Mouse (Mus musculus): ENCODE data around the gene Rbak. TPM values are rescaled to one million over a fixed set of nuclear protein-coding genes. Genes with fewer than 3 reads are reported as not detected.
"Not testable (repeated sequence)": the region's sequence is repeated elsewhere in the genome, so short reads cannot be mapped to it uniquely, and the experiment has no call there.

Gene Rbak
- polyA plus RNA-seq (2012; rRNA removed) = 5.0 and 5.2 TPM in 2 replicates

DNA sequence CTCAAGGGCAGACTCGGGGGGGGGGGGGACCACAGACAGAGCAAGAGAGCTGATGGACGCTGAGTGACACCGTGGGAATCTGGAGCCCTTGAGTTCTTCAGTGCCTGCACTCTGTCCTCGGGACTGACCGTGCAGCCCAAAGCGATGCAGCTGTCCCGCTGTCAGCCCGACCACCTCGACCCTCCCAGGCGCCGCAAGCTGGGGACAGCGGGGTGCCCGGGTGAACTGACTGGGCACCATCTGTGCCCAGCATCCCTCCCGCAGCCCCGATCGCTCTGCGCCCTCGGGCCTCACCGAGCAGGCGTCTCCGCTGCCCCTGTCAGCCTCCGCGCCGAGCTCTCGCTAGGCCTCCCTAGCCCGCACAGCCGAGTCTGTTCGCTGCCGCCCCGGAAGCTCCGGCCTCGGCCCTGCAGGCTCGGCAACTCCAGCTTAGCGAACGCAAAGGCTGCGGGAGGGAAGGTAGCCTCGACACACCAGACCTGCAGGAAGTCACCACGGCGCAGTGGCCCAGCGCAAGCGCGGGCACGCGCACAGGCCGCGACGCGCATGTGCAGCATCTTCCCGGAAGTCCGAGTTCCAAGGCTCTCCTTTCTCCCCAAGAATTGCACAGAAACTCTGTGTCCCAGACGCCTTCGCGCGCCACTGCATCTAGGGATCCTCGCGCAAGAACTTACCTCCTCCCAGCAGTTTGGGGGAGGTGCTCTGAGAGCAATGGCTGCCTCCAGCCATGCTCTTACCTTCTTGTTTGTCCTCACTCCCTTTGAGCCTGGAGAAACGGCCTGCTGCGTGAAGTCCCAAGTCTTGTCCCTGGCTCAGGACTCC lies at the start of gene Rbak, which contains the start of gene Spdye4b:
Gene Rbak, minus strand, starts transcription at position 521 of the 822 bp plus-strand sequence.
Gene Spdye4b, plus strand, starts transcription at position 763 of the 822 bp plus-strand sequence.
- peak; percentile 68 for DNase-seq (ENCODE audit: low read depth)

DNA sequence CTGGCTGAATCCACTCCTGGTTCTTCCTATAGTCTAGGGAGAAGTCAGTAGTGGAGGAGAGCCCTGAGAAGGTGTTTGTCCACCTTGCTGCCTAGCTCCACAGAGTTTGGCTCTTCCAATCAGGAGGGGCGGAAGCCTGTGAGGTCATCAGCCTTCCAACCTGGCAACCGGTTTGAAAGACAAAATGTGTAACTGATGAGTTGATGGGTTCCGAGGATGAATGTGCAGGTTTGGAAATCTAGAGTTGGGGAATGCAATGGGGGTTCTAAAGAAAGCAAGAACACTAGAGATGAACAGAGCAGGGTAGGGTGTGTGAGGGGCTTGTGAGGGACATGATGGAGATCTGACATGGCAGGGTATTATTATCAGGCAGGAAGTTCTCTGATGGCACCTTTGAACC lies 46.2 kb upstream of the Rbak start, which contains the start of gene Spdye4a:
Gene Spdye4a, minus strand, starts transcription at position 101 of the 400 bp plus-strand sequence.
- DNase-seq (ENCODE audit: low read depth) = no peak

DNA sequence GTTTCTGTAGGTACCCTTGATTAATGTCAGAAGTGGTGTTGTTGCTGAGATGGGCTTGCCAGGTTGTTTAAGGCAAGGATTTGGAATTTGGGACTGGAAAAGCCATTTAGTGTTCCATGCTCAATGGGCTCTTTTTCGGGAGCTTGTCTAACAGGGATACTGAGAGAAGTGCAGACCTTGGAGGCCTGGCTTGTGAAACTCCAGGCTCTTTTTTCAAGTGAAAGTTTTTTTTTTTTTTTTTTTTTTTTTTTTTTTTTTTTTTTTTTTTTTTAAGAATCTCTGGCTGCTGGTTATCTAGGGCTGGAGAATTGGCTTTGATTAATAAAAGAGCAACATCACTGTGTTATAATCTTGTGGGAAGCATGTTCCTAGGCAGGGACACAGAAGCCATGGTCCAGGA lies 41.7 kb upstream of the Rbak start:
- DNase-seq (ENCODE audit: low read depth) = no peak

DNA sequence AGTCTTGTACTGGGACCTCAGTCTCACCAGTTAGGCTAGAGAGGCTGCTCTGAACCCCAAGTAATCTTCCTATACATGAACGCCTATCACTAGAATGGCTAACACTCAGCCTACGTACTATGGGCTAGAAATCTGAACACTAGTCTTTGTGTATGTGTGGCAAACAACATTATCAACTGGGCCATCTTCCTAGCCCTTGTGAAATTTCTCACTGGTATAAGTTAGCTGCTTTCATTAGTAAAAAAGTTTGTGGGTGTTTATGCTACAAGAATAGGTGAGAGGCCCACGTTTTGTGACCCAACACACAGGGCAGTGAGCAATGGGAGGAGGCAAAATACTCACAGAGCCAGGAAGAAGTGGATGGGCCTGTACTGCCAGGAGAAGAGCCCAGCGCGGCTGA lies 40.4 kb upstream of the Rbak start:
- peak; percentile 70 for DNase-seq (ENCODE audit: low read depth)

DNA sequence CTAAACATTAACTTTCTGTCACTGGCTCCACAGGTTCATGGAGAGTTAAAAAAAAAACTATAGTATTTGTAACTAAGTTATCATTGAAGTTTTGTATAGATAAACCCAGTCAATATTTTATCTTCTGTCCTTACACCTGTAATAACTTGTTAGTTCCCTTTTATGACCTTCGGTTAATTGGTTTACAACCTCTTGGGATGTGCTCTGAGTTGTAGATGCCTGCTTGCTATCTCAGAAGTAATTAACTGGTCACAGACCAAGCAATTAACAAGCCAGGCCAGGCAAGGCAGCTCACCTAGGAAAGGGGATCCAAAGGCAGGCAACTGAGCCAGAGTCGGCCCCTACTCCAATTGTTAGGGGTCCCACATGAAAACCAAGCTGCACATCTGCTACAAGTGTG lies 33.3 kb upstream of the Rbak start:
- DNase-seq (ENCODE audit: low read depth) = no peak

DNA sequence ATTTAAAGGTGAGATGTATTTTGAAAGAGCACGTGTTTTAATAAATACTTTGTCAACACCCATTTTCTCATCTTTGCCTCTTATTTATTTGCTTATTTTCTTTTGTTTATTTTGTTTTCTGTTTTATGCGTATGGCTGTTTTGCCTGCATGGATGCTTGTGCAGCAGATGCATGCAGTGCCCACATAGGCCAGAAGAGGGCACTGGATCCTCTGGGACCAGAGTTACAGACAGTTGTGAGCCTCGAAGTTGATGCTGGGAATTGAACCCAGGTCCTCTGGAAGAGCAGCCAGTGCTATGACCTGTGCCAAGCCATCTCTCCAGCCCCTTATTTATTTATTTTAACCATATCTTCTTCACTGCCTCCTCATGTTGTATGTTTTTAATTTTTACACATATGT lies 24.4 kb upstream of the Rbak start:
- DNase-seq (ENCODE audit: low read depth) = no peak

DNA sequence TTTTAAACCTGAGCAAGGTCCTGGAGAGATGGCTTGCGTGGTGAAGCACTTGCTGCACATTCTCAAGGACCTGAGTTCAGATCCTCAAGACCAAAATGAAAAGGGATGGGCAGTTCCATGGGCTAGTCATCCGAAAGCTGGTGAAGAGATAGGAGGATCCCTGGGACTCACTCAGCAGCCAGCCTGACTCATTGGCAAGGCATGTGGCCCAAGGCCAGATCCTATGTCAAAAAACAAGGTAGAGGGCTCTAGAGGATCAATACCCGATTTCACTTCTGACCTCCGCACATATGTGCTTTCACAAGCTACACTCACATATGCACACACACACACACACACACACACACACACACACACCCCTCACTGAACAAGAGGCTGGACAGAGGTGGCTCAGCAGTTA lies 15.9 kb upstream of the Rbak start:
- no peak for DNase-seq (ENCODE audit: low read depth)

DNA sequence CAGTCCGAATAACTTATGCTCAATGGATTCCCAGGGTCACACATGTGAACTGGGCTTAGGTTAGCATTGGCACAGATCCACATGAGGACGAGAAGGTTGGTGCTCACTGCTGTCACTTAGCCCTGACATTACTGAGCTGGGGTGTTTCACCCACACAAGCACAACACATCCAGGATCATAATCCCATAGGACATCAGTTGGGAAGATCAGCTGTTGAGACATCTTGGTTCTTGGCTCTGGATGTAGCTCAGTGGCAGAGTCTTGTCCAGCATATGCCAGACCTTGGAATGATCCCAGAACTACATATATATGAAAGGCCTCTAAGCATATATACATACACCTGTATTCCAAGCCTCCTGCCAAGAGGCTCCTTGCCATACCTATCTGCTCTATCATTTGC lies 14.6 kb upstream of the Rbak start:
- DNase-seq (ENCODE audit: low read depth) = peak; percentile 54

DNA sequence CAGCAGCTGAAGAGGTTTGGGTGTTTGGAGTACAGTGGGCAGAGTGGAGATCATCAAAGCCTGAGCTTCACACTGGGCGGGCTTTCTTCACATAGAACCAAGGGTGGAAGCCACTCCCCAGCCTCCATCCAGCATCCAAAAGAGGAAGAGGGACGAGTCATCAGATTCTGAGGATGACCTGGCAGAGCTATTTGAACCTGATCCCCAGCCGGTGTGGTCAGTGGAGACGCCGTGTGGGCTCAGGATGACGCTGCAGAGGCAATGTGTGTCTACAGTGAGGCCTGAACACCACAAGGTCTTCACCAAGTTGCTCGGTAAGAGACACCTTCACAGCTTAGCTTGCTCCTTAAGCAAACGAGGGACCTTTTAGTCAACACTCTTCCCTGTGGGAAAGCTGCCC lies 14.2 kb upstream of the Rbak start:
- DNase-seq (ENCODE audit: low read depth) = not testable (repeated sequence)

DNA sequence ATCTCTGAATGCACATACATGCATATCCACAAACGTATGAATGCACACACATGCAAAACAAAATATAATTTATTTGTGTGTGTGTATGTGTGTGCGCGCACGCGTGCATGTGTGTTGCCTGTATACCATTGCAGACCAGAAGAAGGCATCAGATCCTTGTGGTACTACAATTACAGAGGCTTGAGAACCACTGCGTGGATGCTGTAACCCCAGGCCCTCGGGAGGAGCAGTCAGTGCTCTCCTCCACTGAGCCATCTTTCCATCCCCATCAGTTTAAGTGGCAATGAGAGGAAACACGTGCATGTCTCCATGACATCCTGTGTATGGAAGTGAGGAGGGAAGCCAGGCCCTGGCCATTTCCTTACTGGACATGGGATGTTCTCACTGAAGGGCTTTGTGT lies 12.2 kb upstream of the Rbak start:
- no peak for DNase-seq (ENCODE audit: low read depth)

DNA sequence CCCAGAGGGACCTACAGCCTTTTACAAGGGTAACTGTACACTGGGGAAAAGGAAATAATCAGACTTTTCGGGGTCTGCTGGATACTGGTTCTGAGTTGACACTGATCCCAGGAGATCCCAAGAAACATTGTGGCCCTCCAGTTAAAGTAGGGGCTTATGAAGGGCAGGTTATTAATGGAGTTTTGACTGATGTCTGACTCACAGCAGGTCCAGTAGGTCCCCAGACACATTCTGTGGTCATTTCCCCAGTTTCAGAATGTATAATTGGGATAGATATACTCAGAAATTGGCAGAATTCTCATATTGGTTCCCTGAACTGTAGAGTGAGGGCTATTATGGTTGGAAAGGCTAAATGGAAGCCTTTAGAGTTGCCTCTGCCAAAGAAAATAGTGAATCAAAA lies 7.4 kb upstream of the Rbak start:
- DNase-seq (ENCODE audit: low read depth) = not testable (repeated sequence)

DNA sequence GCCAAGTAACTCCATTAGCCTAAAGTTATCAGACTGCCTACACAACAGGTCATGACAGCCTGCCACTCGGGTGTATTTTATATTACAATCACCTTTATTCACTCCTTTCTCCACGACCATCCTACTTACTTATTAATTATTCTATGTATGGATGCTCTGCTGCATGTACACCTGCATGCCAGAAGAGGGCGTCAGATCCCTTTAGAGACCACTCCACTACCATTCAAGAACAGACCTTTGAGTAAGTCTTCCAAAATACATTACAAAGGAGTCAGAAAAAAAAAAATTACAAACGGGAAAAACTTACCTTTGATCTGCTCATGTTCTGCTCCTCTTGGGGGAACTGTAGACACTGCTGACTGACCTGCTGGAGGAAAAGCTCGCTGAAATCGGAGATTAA lies 1.4 kb downstream of the Rbak start:
- no peak for DNase-seq (ENCODE audit: low read depth)

DNA sequence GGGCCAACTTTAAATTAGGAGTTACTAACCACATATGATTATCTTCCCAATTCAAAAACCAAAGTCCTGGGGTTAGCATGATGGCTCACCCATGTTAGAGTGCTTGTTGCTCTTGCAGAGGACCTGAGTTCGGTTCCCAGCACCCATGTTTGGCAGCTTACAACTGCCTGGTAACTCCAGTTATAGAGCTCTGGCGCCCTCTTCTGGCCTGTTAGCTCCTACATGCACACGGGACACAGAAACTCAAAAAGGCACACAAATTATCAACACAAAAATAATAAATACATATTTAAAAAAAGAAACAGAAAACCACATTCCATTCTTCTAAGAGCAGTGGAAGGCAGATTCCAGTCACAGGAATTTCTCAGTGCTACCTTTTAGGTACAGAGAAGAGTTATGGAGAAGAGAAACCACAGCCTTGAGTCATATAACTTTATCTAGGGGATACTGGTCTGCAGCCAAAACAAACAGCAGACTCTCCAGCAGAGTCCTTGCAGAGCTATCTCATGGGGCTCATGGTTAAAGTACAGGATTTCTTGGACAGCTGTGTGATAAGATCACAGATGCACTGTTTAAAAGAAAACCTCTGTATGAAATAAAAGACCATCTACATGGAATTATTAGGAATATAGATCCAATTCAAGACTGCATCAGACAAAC lies 2.9 kb downstream of the Rbak start:
- no peak for DNase-seq (ENCODE audit: low read depth)

DNA sequence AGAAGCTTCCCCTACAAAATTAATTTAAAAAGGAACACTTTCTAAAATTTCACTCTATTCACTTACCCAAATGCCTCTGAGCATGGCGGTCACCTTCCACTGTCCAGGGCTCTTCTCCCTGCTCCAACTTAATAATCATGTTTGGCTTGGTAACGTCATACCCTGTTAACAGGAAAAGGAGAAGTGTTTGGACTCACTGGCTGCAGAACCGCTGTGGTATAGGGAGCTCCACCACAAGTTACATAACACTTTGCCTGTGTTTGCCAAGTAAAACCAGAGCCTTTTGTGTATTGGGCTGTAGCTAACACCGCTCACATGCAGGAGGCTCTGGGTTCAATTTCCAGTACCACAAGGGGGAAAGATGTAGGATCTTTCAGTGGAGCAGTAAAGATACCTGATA lies 4.6 kb downstream of the Rbak start:
- no peak for DNase-seq (ENCODE audit: low read depth)

DNA sequence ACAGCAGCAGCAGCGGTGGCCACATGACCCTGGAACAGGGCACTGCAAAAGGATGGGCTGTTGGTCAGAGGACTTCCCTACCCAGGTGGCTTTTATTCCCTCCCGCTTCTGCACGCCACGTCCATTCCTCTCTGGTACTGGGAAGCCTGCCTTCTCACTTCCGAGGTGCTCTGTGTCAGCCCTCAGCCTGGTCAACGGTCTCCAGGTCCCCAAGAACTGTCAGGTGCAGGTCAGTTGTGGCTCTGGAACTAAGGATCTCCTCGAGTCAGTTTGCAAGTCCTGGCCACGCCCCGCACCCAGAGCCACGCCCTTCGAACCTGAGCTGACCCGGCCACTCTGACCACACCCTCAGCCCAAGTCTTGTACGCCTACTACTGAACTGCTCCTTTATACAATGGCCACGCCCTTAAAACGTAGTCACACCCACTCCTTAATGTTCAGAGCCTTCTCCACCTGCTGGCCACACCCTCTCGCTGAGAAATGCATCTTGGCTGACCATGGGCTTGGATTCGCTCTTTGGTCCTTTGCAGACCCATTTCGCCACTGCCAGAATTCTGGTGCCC lies 15.0 kb downstream of the Rbak start:
- DNase-seq (ENCODE audit: low read depth) = no peak

DNA sequence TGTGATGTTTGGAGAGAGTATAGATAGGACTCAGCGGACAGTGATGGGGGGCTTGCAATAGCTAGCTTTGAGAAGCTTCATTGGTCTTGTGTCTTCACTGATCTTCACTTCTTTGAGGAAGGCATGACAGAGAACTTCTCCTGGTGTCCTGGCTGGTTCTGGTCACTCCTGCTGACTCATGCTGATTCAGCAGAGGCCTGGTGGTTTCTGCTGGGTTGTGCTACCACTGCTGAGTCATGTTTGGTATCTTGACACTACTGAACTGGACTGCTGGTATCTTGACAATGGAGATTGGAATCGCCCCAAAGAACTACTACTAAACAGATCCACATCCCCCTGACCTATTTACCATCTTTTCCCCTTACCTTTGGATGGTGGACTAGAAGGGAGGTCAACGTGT lies 25.0 kb downstream of the Rbak start:
- no peak for DNase-seq (ENCODE audit: low read depth)

DNA sequence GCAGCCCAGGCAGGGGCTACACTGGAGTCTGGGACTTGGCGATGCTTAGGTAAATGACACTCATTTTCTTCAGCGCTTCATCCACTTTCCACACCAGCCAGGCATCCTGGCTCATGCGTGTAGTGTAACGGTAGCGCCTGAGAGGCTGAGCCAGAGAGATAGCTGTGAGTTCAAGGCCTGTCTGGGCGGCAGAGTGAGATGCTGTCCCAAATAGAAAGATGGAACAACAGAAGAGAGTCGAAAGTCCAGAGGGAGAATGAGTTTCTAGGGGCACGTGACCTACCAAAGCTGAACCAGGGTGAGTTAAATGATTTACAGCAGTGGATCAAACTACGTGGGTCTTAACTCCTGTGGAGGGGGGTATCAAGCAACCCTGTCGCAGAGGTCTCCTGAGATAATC lies 26.8 kb downstream of the Rbak start:
- DNase-seq (ENCODE audit: low read depth) = no peak

DNA sequence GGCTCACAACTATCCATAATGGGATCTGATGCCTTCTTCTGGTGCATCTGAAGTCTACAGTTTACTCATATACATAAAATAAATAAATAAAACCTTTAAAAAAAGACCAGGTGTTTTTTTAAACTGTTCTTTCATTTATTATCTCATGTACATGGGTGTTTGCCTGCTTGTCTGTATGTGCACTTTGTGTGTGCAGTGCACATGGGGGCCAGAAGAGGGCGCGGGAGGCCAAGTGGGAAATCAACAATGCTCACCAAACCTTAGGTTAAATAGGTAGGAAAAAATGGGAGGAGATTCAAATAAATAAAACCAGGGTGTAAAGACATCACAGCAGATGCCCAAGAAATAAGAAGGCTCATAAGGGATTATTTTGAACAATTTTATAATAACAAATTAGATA lies 30.5 kb downstream of the Rbak start:
- DNase-seq (ENCODE audit: low read depth) = no peak

DNA sequence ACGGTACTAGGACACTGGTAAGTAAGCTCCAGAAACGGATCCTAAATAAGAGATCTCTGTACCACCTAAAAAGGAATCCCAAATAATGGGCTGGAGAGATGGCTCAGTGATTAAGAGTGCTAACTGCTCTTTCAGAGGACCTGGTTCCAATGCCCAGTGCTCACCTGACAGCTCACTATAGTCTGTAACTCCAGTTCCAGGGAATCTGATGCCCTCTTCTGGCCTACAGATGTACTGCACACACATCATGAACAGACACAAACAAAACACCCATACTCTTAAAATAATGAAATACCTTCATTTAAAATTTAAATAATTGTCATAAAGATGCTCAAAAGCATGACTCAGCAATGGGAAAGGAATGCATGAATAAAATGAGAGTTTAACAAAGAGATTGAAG lies 31.0 kb downstream of the Rbak start:
- no peak for DNase-seq (ENCODE audit: low read depth)

DNA sequence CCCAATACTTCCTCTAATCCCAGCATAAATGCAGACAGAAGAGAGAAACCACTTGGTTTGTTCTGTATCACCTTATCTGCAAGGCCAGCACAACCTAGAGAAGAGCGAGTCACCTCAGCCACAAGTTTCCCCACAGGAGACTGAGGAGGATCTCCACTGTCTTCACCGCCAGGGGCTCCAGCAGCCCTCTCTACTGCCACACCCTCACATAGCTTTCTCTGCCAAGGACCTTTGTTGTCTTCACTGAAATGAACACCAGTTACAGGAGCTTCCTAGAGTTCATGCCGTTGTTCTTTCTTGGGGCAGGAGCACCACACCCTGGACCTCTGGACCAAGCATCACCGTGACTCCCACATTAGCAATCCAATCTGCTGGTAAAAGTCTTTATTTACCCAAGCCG lies 31.9 kb downstream of the Rbak start:
- DNase-seq (ENCODE audit: low read depth) = no peak

DNA sequence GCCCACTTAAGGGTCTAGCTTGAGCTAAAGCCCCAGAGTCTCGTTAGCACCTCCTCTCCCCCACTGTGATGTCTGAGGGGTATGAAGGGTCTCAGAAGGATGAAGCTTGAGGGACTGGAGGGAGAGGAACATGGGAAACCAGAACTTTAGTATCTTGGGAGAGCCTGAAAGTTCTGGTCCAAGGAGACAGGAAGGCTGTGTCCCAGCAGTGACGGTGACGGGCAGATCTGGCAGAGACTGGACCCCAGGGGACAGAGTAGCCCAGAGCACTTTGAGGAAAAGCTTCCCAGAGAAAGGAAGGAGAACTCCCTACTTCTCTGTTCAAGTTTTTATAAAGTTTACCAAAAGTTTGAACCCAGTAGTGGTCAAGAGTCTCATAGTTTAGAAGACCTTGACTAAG lies 33.1 kb downstream of the Rbak start, which contains the start of gene Olfr718-ps1:
Gene Olfr718-ps1, minus strand, starts transcription at position 101 of the 400 bp plus-strand sequence.
- no peak for DNase-seq (ENCODE audit: low read depth)

DNA sequence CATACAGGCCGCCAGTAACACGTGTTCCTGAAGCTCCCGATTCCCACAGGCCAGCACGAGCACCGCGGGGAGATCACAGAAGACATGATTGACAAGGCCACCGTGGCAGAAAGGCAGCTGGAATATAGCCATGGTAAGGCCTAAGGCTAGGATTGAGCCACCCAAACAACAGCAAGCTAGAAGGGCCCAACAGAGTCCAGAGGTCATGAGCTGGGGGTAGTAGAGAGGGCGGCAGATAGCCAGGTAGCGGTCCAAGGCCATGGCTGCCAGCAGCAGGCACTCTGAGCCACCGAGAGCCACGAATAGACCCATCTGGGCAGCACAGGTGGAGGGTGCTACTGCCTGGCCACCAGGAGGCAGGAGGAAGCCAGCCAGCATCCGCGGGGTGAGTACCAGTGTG lies 43.0 kb downstream of the Rbak start:
- no peak for DNase-seq (ENCODE audit: low read depth)

DNA sequence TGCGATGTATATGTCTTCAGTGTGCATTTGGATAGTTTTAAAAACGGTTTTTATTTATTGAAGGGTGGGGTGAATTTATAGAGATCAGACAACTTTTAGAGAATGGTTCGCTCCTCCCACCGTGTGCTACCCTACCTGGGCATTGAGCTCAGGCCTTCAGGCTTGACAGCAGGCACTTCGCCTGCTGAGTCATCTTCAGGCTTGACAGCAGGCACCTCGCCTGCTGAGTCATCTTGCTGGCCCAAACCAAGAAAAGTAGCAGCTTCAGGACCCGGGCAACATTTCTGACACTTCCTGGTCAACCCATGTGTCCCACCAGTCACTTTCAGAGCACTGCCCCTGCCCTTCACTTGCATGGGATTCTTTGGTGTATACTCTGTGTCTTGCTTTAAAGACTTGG lies 45.5 kb downstream of the Rbak start:
- no peak for DNase-seq (ENCODE audit: low read depth)
